Mouse (Mus musculus) megakaryocyte, embryonic 14.5 days (primary cell): ENCODE results near the gene Timm8a1.
"Not testable (repeated sequence)": the region's sequence is repeated elsewhere in the genome, so short reads cannot be mapped to it uniquely, and the experiment has no call there.

Experiments
- FLI1 ChIP-seq: IDR thresholded peaks from 2 replicates; pipeline ENCODE4 v1.6.1; 2012; ENCODE audit warnings: low read length, inconsistent platforms, mixed read lengths
- GATA1 ChIP-seq: IDR thresholded peaks from 3 replicates; pipeline ENCODE4 v1.6.1; 2012; ENCODE audit warnings: mixed read lengths, low read length, inconsistent platforms, borderline replicate concordance

DNA sequence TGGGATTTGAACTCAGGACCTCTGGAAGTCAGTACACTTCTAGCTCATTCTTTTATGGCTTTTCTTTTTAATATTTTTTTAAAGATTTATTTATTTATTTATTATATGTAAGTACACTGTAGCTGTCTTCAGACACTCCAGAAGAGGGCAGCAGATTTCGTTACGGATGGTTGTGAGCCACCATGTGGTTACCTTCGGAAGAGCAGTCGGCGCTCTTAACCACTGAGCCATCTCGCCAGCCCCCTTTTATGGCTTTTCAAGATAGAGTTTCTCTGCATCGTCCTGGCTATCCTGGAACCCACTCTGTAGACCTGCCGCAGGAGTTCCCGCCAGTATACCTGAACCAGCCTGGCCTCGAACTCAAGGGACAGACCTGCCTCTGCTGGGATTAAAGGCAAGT is 1.9 kb downstream of the Timm8a1 start:
- TF ChIP-seq FLI1, GATA1: not testable (repeated sequence)
